Mouse (Mus musculus) embryo, embryonic 10.5 days (tissue): ENCODE data around the gene Zfp593.
"Not testable (repeated sequence)": the region's sequence is repeated elsewhere in the genome, so short reads cannot be mapped to it uniquely, and the experiment has no call there.

Experiments
- DNase-seq: peaks from one replicate; pipeline ENCODE4 v3.0.0-alpha.2; 2015; ENCODE audit warnings: low spot score

Zfp593 gene

GRCm38 (mm10) chr4:134245148-134245843, at the start of gene Zfp593:
Gene Zfp593, minus strand, starts transcription at chr4:134245592.
- DNase-seq, result peak; percentile 96

- DNase-seq, result no peak
Observed at GRCm38 (mm10) chr4:134293692-134294163, 48.3 kb upstream of the Zfp593 start.

GRCm38 (mm10) chr4:134293061-134293691, 47.8 kb upstream of the Zfp593 start:
- no peak for DNase-seq

- DNase-seq, result peak; percentile 91
Observed at GRCm38 (mm10) chr4:134292067-134292466, 46.7 kb upstream of the Zfp593 start.

GRCm38 (mm10) chr4:134288397-134289256, 43.2 kb upstream of the Zfp593 start:
- DNase-seq, result peak; percentile 53

- peak; percentile 92 for DNase-seq
Observed at GRCm38 (mm10) chr4:134287575-134288025, 42.2 kb upstream of the Zfp593 start, which contains the start of gene Pdik1l. Gene Pdik1l, minus strand, starts transcription at chr4:134287895.

GRCm38 (mm10) chr4:134287168-134287564, 41.8 kb upstream of the Zfp593 start:
- DNase-seq, result peak; percentile 94

GRCm38 (mm10) chr4:134286226-134287167, 41.1 kb upstream of the Zfp593 start:
- peak; percentile 42 for DNase-seq

- DNase-seq, result no peak
Observed at GRCm38 (mm10) chr4:134284942-134285341, 39.5 kb upstream of the Zfp593 start.

GRCm38 (mm10) chr4:134273417-134274345, 28.3 kb upstream of the Zfp593 start:
- peak; percentile 72 for DNase-seq

GRCm38 (mm10) chr4:134272731-134273416, 27.5 kb upstream of the Zfp593 start:
- DNase-seq, result no peak

- DNase-seq, result no peak
Observed at GRCm38 (mm10) chr4:134271979-134272378, 26.6 kb upstream of the Zfp593 start.

GRCm38 (mm10) chr4:134269622-134270021, 24.2 kb upstream of the Zfp593 start:
- DNase-seq, result not testable (repeated sequence)

- no peak for DNase-seq
Observed at GRCm38 (mm10) chr4:134268102-134268655, 22.8 kb upstream of the Zfp593 start.

- no peak for DNase-seq
Observed at GRCm38 (mm10) chr4:134265860-134266585, 20.6 kb upstream of the Zfp593 start.

- DNase-seq, result peak; percentile 70
Observed at GRCm38 (mm10) chr4:134263191-134263590, 17.8 kb upstream of the Zfp593 start.

GRCm38 (mm10) chr4:134258354-134258753, 13.0 kb upstream of the Zfp593 start:
- DNase-seq, result no peak
